ENCODE assay signal across 28 mouse cellular contexts in the genomic region with DNA sequence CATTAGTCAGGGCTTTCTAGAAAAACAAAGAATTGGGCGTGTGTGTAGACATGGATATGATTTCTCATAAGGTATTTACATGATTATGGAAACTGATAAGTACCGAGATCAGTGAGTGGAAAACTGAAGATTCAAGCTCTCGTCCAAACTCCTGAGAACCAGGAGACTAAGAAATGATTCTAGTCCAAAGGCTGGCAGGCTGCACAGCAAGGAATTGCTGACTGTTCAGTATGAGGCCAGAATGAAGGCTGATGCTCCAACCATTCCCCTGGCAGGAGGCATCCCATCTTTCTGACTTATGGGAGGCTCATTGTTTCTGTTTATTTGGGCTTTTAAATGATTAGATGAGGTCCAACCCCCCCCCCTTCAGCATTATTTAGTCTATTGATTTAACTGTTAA. TPM values are rescaled to one million over a fixed set of nuclear protein-coding genes. Genes with fewer than 3 reads are reported as not detected.
A peak's percentile ranks its signal among the peaks of the same experiment; 100 is the strongest.
DNase-seq lines count a peak whose midpoint lies in the region; ATAC-seq and TF ChIP-seq lines count a peak whose summit lies in the region.
"Had no signal": no experiment of that assay in that cellular context is flagged by ENCODE, and none has a peak within 500 bp of the region (broad histone marks: within the 10 kb centered on the region; RNA-seq: fewer than 3 reads in every experiment).

No protein-coding gene starts in this region.

- H3K27me3 ChIP-seq in intestine, embryonic 16.5 days (replicated peaks; ENCODE audit: control insufficient read depth, insufficient read depth, low read length), result no peaks in the 10 kb centered on the region
- H3K27me3 ChIP-seq in intestine, embryonic 15.5 days (replicated peaks), result no peaks in the 10 kb centered on the region
- no peaks in the 10 kb centered on the region for H3K27me3 ChIP-seq in kidney, embryonic 14.5 days (ENCODE audit: control insufficient read depth, insufficient read depth, low read length)
- H3K27me3 ChIP-seq in kidney, embryonic 15.5 days, result no peaks in the 10 kb centered on the region
- no peaks in the 10 kb centered on the region for H3K27me3 ChIP-seq in intestine, postnatal 0 days (replicated peaks; ENCODE audit: control insufficient read depth, insufficient read depth, low read length)
- H3K27me3 ChIP-seq: CH12.LX; forebrain, embryonic 13.5 days; heart, embryonic 12.5 days; heart, embryonic 15.5 days; Patski had no signal

- 0 out of 2 replicates have a peak overlapping the region, but pooled peaks have one; percentile 39 for H3K27ac ChIP-seq in intestine, embryonic 16.5 days (ENCODE audit: low read length)
- H3K27ac ChIP-seq in intestine, embryonic 15.5 days, result no peak overlapping the region
- H3K27ac ChIP-seq in kidney, embryonic 14.5 days (ENCODE audit: low read depth, low read length), result no peak overlapping the region
- H3K27ac ChIP-seq in kidney, embryonic 15.5 days, result no peak overlapping the region
- H3K27ac ChIP-seq in intestine, postnatal 0 days (ENCODE audit: low read depth, low read length), result peak overlapping the region; percentile 41; the same call in 1 of the 2 replicates
- H3K27ac ChIP-seq: forebrain, embryonic 10.5 days; forebrain, embryonic 13.5 days; heart, embryonic 15.5 days; hindbrain, embryonic 10.5 days; hindbrain, embryonic 14.5 days had no signal

- H3K4me2 ChIP-seq in intestine, embryonic 16.5 days (ENCODE audit: low read depth, low read length), result no peak overlapping the region
- no peak overlapping the region for H3K4me2 ChIP-seq in intestine, embryonic 15.5 days (replicated peaks)
- no peak overlapping the region for H3K4me2 ChIP-seq in kidney, embryonic 14.5 days (replicated peaks; ENCODE audit: low read depth, low read length)
- H3K4me2 ChIP-seq in kidney, embryonic 15.5 days, result no peak overlapping the region
- H3K4me2 ChIP-seq in intestine, postnatal 0 days (replicated peaks; ENCODE audit: low read depth), result no peak overlapping the region
- H3K4me2 ChIP-seq: forebrain, embryonic 13.5 days; heart, embryonic 12.5 days; heart, embryonic 15.5 days; hindbrain, embryonic 14.5 days had no signal

- no peak for TF ChIP-seq CTCF in intestine, postnatal 0 days (IDR thresholded peaks at IDR 0.05; ENCODE audit: low read depth)

- no peaks in the 10 kb centered on the region for H3K9me3 ChIP-seq in intestine, embryonic 16.5 days (ENCODE audit: control insufficient read depth, low read length)
- H3K9me3 ChIP-seq in intestine, embryonic 15.5 days, result no peaks in the 10 kb centered on the region
- H3K9me3 ChIP-seq in kidney, embryonic 14.5 days (ENCODE audit: control insufficient read depth, low read length), result no peaks in the 10 kb centered on the region
- H3K9me3 ChIP-seq in kidney, embryonic 15.5 days (replicated peaks), result no peaks in the 10 kb centered on the region
- H3K9me3 ChIP-seq in intestine, postnatal 0 days (ENCODE audit: control insufficient read depth), result no peaks in the 10 kb centered on the region
- H3K9me3 ChIP-seq: forebrain, embryonic 10.5 days; forebrain, embryonic 13.5 days; heart, embryonic 12.5 days; heart, embryonic 15.5 days; hindbrain, embryonic 10.5 days had no signal

- H3K36me3 ChIP-seq in intestine, embryonic 16.5 days (ENCODE audit: control insufficient read depth, insufficient read depth, low read length), result no peaks in the 10 kb centered on the region
- no peaks in the 10 kb centered on the region for H3K36me3 ChIP-seq in intestine, embryonic 15.5 days
- H3K36me3 ChIP-seq in kidney, embryonic 14.5 days (ENCODE audit: control insufficient read depth, insufficient read depth, low read length), result no peaks in the 10 kb centered on the region
- no peaks in the 10 kb centered on the region for H3K36me3 ChIP-seq in kidney, embryonic 15.5 days
- no peaks in the 10 kb centered on the region for H3K36me3 ChIP-seq in intestine, postnatal 0 days (ENCODE audit: control insufficient read depth, insufficient read depth)
- H3K36me3 ChIP-seq: forebrain, embryonic 10.5 days; G1E; heart, embryonic 12.5 days; heart, embryonic 15.5 days; hindbrain, embryonic 10.5 days had no signal

- H3K4me1 ChIP-seq in intestine, embryonic 16.5 days (ENCODE audit: control insufficient read depth, insufficient read depth, low read length), result peaks cover 23% of the 10 kb centered on the region
- H3K4me1 ChIP-seq in intestine, embryonic 15.5 days (replicated peaks), result no peaks in the 10 kb centered on the region; the same call in 1 of the 2 replicates
- H3K4me1 ChIP-seq in kidney, embryonic 14.5 days (ENCODE audit: control insufficient read depth, insufficient read depth, low read length), result no peaks in the 10 kb centered on the region
- peaks cover 10% of the 10 kb centered on the region; the same call in 1 of the 2 replicates for H3K4me1 ChIP-seq in kidney, embryonic 15.5 days
- H3K4me1 ChIP-seq in intestine, postnatal 0 days (replicated peaks; ENCODE audit: control insufficient read depth, insufficient read depth, low read length), result peaks cover 10% of the 10 kb centered on the region
- H3K4me1 ChIP-seq: forebrain, embryonic 10.5 days; forebrain, embryonic 13.5 days; heart, embryonic 12.5 days; heart, embryonic 15.5 days; hindbrain, embryonic 10.5 days had no signal

- DNase-seq in kidney, adult 8-10 months, result peak; percentile 31 to 32
- DNase-seq in kidney, postnatal 36 days, result peak; percentile 34 to 68
- DNase-seq: adrenal gland, postnatal 10 days; adrenal gland, postnatal 36 days; B cell, adult 2 months; cerebellum, adult 18-20 months; cerebellum, adult 9-10 months; gastrocnemius, postnatal 10 days; gastrocnemius, postnatal 36 days; heart, postnatal 10 days; heart, postnatal 36 days had no signal

- H3K9ac ChIP-seq in intestine, embryonic 16.5 days (ENCODE audit: low read depth, low read length), result no peak overlapping the region
- H3K9ac ChIP-seq in intestine, embryonic 15.5 days, result no peak overlapping the region
- H3K9ac ChIP-seq in kidney, embryonic 14.5 days (ENCODE audit: low read depth, low read length), result no peak overlapping the region
- no peak overlapping the region for H3K9ac ChIP-seq in kidney, embryonic 15.5 days
- no peak overlapping the region for H3K9ac ChIP-seq in intestine, postnatal 0 days (ENCODE audit: low read depth, low read length)
- H3K9ac ChIP-seq: forebrain, embryonic 13.5 days; heart, embryonic 12.5 days; heart, embryonic 15.5 days; hindbrain, embryonic 14.5 days had no signal

- 68% methylated on average over 3 of the region's 3 CpGs for WGBS in intestine, embryonic 16.5 days
- WGBS in intestine, embryonic 15.5 days, result 78% methylated on average over 3 of the region's 3 CpGs
- 82% methylated on average over 3 of the region's 3 CpGs for WGBS in kidney, embryonic 14.5 days
- WGBS in kidney, embryonic 15.5 days, result 76% methylated on average over 3 of the region's 3 CpGs
- 41% methylated on average over 3 of the region's 3 CpGs for WGBS in intestine, postnatal 0 days

- ATAC-seq in intestine, embryonic 16.5 days, result no peak
- ATAC-seq in intestine, embryonic 15.5 days, result no peak
- ATAC-seq in kidney, embryonic 14.5 days (ENCODE audit: low FRiP score, low TSS enrichment), result no peak
- ATAC-seq in kidney, embryonic 15.5 days (replicated peaks; ENCODE audit: low FRiP score), result no peak
- no peak for ATAC-seq in intestine, postnatal 0 days
- ATAC-seq: forebrain, embryonic 13.5 days; forebrain, embryonic 16.5 days; Patski had no signal

- no peak overlapping the region for H3K4me3 ChIP-seq in intestine, embryonic 16.5 days (ENCODE audit: low read length)
- H3K4me3 ChIP-seq in intestine, embryonic 15.5 days (replicated peaks), result no peak overlapping the region
- no peak overlapping the region for H3K4me3 ChIP-seq in kidney, embryonic 14.5 days (ENCODE audit: low read length)
- no peak overlapping the region for H3K4me3 ChIP-seq in kidney, embryonic 15.5 days (replicated peaks)
- H3K4me3 ChIP-seq in intestine, postnatal 0 days (ENCODE audit: low read depth, low read length), result no peak overlapping the region
- H3K4me3 ChIP-seq: forebrain, embryonic 10.5 days; forebrain, embryonic 13.5 days; heart, embryonic 12.5 days; heart, embryonic 15.5 days; hindbrain, embryonic 10.5 days had no signal

RNA-seq across cellular contexts. Expression of gene Hmgcs2, which starts 19.7 kb away (rescaled TPM):
- 352 and 475 TPM in 2 replicates for polyA plus RNA-seq in intestine, embryonic 16.5 days (2015; fragmentation: Nextera tagmentation; extraction: Ambion mirVana)
- 149 and 177 TPM in 2 replicates for polyA plus RNA-seq in intestine, embryonic 15.5 days (2015; fragmentation: Nextera tagmentation; extraction: Ambion mirVana)
- polyA plus RNA-seq in kidney, embryonic 14.5 days (2014; fragmentation: Nextera tagmentation; extraction: Ambion mirVana), result 6.4 and 6.7 TPM in 2 replicates
- 8.2 and 12.7 TPM in 2 replicates for polyA plus RNA-seq in kidney, embryonic 15.5 days (2015; fragmentation: Nextera tagmentation; extraction: Ambion mirVana)
- 649 and 754 TPM in 2 replicates for polyA plus RNA-seq in intestine, postnatal 0 days (2015; fragmentation: Nextera tagmentation; extraction: Ambion mirVana)
- polyA plus RNA-seq: G1E had no signal

RNA-seq across cellular contexts. Expression of gene Reg4, which starts 38.6 kb away (rescaled TPM):
- polyA plus RNA-seq in intestine, embryonic 16.5 days (2015; fragmentation: Nextera tagmentation; extraction: Ambion mirVana), result 28.4 and 37.9 TPM in 2 replicates
- polyA plus RNA-seq in intestine, embryonic 15.5 days (2015; fragmentation: Nextera tagmentation; extraction: Ambion mirVana), result 14.3 and 18.3 TPM in 2 replicates
- 0.31 TPM in 1 of 2 replicates, not detected in the other for polyA plus RNA-seq in kidney, embryonic 14.5 days (2014; fragmentation: Nextera tagmentation; extraction: Ambion mirVana)
- 0.21 and 0.22 TPM in 2 replicates for polyA plus RNA-seq in kidney, embryonic 15.5 days (2015; fragmentation: Nextera tagmentation; extraction: Ambion mirVana)
- 90.6 and 144 TPM in 2 replicates for polyA plus RNA-seq in intestine, postnatal 0 days (2015; fragmentation: Nextera tagmentation; extraction: Ambion mirVana)
- polyA plus RNA-seq: embryonic facial prominence, embryonic 11.5 days; embryonic facial prominence, embryonic 14.5 days; forebrain, embryonic 13.5 days; forebrain, embryonic 16.5 days; G1E; heart, embryonic 12.5 days; heart, embryonic 15.5 days; hindbrain, embryonic 10.5 days; hindbrain, embryonic 14.5 days; Patski had no signal

Comparison
In these comparisons a context has a peak if more than half of its experiments do, and no peak if none do; other contexts are left out.
1. H3K27ac ChIP-seq: peak in intestine, embryonic 16.5 days (single experiment) and intestine, postnatal 0 days (single experiment); none in intestine, embryonic 15.5 days (single experiment), kidney, embryonic 14.5 days (single experiment) and kidney, embryonic 15.5 days (single experiment).
2. RNA of gene Hmgcs2, which starts 19.7 kb away (polyA plus RNA-seq): 649 to 754 TPM in intestine, postnatal 0 days, 352 to 475 TPM in intestine, embryonic 16.5 days and 149 to 177 TPM in intestine, embryonic 15.5 days; 8.2 to 12.7 TPM in kidney, embryonic 15.5 days and 6.4 to 6.7 TPM in kidney, embryonic 14.5 days; every median in the first group is over 10 times any median in the second.
3. RNA of gene Reg4, which starts 38.6 kb away (polyA plus RNA-seq): 90.6 to 144 TPM in intestine, postnatal 0 days, 28.4 to 37.9 TPM in intestine, embryonic 16.5 days and 14.3 to 18.3 TPM in intestine, embryonic 15.5 days; 0.21 to 0.22 TPM in kidney, embryonic 15.5 days and 0.31 TPM in kidney, embryonic 14.5 days; every median in the first group is over 10 times any median in the second.